Mouse (Mus musculus): ENCODE data around the gene Babam2.

GRCm38 (mm10) chr5:31835691-31836090 is 138.2 kb downstream of the Babam2 start:
- TF ChIP-seq CTCF (conservative IDR thresholded peaks at IDR 0.05; ENCODE audit: insufficient read depth, insufficient read length, low read depth, low read length) (no peak), POLR2A (IDR thresholded peaks at IDR 0.05; ENCODE audit: low read depth, low read length) (no peak)

Measured in kidney, adult 2 months (tissue).